Mouse (Mus musculus) megakaryocyte, embryonic 14.5 days (primary cell): ENCODE measurements at regions not wholly inside any gene's neighbourhood (a gene's known extent, or its start where the extent isn't known, plus 50 kb on each side); places are given as distances from the start of the nearest gene placed in this dataset.
"Not testable (repeated sequence)": the region's sequence is repeated elsewhere in the genome, so short reads cannot be mapped to it uniquely, and the experiment has no call there.

Source experiments
- H3K27me3 ChIP-seq: replicated peaks from 2 replicates; pipeline ENCODE3; 2012; ENCODE audit warnings: inconsistent platforms
- H3K36me3 ChIP-seq: replicated peaks from 2 replicates; pipeline ENCODE3; 2012; ENCODE audit warnings: low read length, inconsistent platforms, mixed read lengths
- H3K4me1 ChIP-seq: 2 replicates; pipeline ENCODE4 v1.6.1; 2012; ENCODE audit warnings: inconsistent platforms
- H3K4me3 ChIP-seq: replicated peaks from 2 replicates; pipeline ENCODE3; 2012; ENCODE audit warnings: moderate library complexity, mild to moderate bottlenecking, inconsistent platforms
- H3K9me3 ChIP-seq: 2 replicates; pipeline ENCODE4 v1.6.1; 2012; ENCODE audit warnings: inconsistent platforms
- FLI1 ChIP-seq: IDR thresholded peaks from 2 replicates; pipeline ENCODE4 v1.6.1; 2012; ENCODE audit warnings: low read length, inconsistent platforms, mixed read lengths
- GATA1 ChIP-seq: IDR thresholded peaks from 3 replicates; pipeline ENCODE4 v1.6.1; 2012; ENCODE audit warnings: mixed read lengths, low read length, inconsistent platforms, borderline replicate concordance

GRCm38 (mm10) chr1:145139267-145139651 is 364.0 kb upstream of the Rgs18 start:
- Histone ChIP-seq H3K9me3 (no peaks in the 10 kb centered on the region), H3K36me3 (peaks cover 3% of the 10 kb centered on the region), H3K4me1 (peaks cover 39% of the 10 kb centered on the region), H3K4me3 (peak overlapping the region; percentile 76), H3K27me3 (no peaks in the 10 kb centered on the region)
- TF ChIP-seq GATA1 (no peak), FLI1 (no peak)

DNA sequence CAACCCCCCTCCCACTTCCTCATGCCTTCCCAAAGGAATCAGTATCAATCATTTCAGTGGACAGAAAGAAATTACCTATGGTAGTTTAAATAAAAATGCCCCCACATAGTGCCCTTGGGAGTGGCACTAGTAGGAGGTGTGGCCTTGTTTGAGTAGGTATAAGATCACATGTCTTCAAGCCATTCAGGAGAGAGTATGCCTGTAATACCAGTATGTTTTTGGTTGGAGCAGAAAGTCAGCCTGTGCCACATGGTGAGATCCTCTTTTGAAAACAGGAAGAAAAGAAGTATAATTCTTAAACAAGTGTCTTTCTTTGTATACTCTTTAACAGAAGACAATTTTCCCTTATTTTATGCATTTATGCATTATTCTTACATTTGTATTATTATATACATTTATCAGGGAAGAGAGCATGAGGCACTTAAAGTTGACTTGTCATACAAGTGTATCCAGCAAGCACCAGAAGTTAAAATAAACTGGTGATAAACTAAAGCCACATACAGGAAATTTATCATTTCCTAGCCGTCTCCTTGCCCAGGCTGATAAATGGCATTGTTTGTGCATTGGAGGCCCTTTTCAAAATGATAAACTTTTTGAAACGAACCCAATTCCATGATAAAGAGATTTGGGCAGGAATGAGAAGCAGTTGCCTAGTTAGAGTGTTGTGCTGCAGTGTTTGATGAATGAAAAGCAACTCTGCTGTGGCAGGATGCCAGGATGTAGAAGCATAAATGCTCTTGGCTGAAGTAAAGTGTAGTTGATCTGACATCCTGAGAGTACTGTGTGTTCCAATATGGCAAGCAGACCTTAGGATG is 363.4 kb upstream of the Rgs18 start:
- TF ChIP-seq GATA1 = peak; percentile 62; the same call in 1 of the 3 replicates
- TF ChIP-seq FLI1 = no peak
- Histone ChIP-seq H3K4me1 (peaks cover 39% of the 10 kb centered on the region), H3K9me3 (no peaks in the 10 kb centered on the region), H3K4me3 (peak overlapping the region; percentile 76), H3K27me3 (no peaks in the 10 kb centered on the region), H3K36me3 (peaks cover 3% of the 10 kb centered on the region)

DNA sequence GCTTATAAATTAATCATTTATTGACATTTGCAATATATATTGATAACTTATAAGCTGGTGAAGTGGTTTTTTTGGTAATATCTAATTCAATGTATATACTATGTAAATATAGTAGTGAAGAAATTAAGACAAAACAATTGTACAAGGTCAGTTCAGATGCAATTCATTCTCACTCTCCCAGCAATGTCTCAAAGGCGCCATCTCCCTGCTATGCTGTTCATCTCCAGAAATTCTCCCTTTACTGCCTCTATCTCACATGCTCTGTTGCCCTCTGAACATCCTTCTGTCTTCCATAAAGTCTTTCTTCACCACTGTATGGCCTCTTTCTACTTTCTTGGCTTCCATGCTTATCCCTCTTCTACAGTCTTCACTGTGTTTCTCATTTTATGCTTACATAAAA is 355.8 kb upstream of the Rgs18 start:
- Histone ChIP-seq H3K4me1 (peaks cover 11% of the 10 kb centered on the region; the same call in 1 of the 2 replicates), H3K9me3 (no peaks in the 10 kb centered on the region), H3K4me3 (no peak overlapping the region), H3K36me3 (no peaks in the 10 kb centered on the region), H3K27me3 (no peaks in the 10 kb centered on the region)
- TF ChIP-seq GATA1 = no peak
- no peak for TF ChIP-seq FLI1

GRCm38 (mm10) chr1:145113171-145113570 is 337.9 kb upstream of the Rgs18 start:
- no peak for TF ChIP-seq FLI1
- TF ChIP-seq GATA1 = no peak
- Histone ChIP-seq H3K27me3 (no peaks in the 10 kb centered on the region), H3K9me3 (no peaks in the 10 kb centered on the region), H3K36me3 (no peaks in the 10 kb centered on the region), H3K4me1 (no peaks in the 10 kb centered on the region), H3K4me3 (no peak overlapping the region)

DNA sequence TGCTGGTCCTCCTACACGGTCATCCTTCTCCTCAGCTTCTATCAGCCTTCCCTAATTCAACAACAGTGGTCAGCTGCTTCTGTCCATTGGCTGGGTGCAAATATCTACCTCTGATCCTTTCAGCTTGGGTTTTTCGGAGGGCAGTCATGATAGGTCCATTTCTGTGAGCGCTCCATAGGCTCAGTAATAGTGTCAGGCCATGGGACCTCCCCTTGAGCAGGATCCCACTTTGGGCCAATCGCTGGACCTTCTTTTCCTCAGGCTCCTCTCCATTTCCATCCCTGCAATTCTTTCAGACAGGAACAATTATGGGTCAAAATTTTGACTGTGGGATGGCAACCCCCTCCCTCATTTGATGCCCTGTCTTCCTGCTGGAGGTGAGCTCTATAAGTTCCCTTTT is 331.5 kb upstream of the Rgs18 start:
- H3K36me3 ChIP-seq, H3K4me3 ChIP-seq, H3K4me1 ChIP-seq, H3K9me3 ChIP-seq, H3K27me3 ChIP-seq: not testable (repeated sequence)

DNA sequence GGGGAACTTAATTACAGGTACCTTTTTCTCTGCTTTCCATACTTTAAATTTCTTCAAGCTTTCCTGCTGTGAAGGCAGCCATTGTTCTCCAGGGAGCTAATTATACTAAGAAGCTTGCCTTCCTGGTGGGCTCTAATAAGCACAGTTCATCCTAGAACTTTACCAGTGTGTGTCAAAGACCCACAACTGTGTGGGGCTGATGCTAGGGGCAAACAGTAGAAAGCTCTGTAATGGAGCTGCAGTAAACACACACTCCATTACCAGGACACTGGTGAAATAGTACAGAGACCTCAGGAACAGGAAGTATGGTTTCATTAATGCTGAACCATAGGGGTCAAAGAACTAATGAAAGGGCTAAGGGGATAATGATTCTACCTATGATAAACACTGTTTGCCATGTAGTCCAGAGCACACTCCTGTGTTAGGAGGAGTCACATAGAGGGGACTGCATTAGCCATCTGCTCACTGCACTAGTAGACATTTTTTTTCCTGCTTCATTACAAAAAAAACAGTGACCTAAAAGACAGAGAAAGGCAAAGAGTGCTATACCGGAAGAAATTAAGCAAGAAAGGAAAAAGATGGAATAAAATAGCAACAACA is 290.1 kb upstream of the Rgs18 start:
- H3K27me3 ChIP-seq = no peaks in the 10 kb centered on the region
- no peaks in the 10 kb centered on the region; the same call in 1 of the 2 replicates for H3K4me1 ChIP-seq
- H3K36me3 ChIP-seq = no peaks in the 10 kb centered on the region
- TF ChIP-seq GATA1 (no peak), FLI1 (no peak)
- H3K4me3 ChIP-seq = no peak overlapping the region
- H3K9me3 ChIP-seq = no peaks in the 10 kb centered on the region

- no peaks in the 10 kb centered on the region; the same call in 1 of the 2 replicates for H3K4me1 ChIP-seq
- H3K9me3 ChIP-seq = peaks cover 3% of the 10 kb centered on the region; the same call in 1 of the 2 replicates
- H3K36me3 ChIP-seq = peaks cover 2% of the 10 kb centered on the region
- H3K4me3 ChIP-seq = no peak overlapping the region
- TF ChIP-seq FLI1 = no peak
- TF ChIP-seq GATA1 = no peak
- H3K27me3 ChIP-seq = no peaks in the 10 kb centered on the region
These were observed 289.1 kb upstream of the Rgs18 start for GRCm38 (mm10) chr1:145064384-145064783.

GRCm38 (mm10) chr1:145015623-145016022 is 240.4 kb upstream of the Rgs18 start:
- TF ChIP-seq FLI1 (no peak), GATA1 (no peak)
- H3K27me3 ChIP-seq = no peaks in the 10 kb centered on the region
- H3K9me3 ChIP-seq = no peaks in the 10 kb centered on the region
- H3K4me3 ChIP-seq = no peak overlapping the region
- H3K36me3 ChIP-seq = no peaks in the 10 kb centered on the region
- no peaks in the 10 kb centered on the region for H3K4me1 ChIP-seq

DNA sequence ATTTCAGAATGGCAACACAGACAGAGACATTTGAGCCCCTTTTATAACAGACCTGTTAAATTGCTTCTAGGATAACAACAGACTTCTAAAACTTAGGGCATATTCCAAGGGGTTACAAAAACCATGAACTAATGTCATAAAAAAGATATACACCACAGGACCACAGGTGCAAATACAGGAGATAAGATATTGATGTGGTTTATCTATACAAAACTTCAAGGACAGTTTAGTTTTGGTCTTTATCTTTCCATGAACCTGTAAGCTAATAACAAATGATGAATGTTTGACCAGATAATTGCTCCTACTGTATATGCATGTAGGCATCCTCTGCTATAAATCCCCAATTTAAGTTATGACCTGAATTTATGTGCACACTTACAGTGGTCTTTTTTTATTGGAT is 235.6 kb upstream of the Rgs18 start:
- no peaks in the 10 kb centered on the region for H3K27me3 ChIP-seq
- H3K4me1 ChIP-seq = peaks cover 3% of the 10 kb centered on the region
- H3K36me3 ChIP-seq = no peaks in the 10 kb centered on the region

DNA sequence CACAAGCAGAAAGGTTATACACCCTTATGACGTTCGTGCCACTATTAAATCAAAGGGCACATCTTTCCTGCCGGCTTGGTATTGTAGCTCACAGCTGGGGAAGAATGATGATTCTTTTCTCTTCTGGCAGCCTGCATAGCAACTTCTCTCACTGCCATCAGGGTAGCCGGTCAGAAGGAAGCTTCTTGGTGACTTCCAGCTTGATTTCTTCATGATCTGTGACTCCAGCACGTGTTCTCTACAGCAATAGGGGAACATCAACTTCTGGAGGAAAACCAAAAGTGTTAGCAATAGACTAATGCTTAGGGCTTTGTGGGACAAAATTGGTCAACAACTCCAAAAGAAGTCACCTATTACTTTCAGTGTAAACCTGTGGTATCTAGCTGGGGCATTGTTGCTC is 202.9 kb upstream of the Rgs18 start:
- H3K4me1 ChIP-seq = peaks cover 16% of the 10 kb centered on the region
- no peaks in the 10 kb centered on the region for H3K27me3 ChIP-seq
- H3K36me3 ChIP-seq = no peaks in the 10 kb centered on the region
- no peaks in the 10 kb centered on the region for H3K9me3 ChIP-seq
- no peak for TF ChIP-seq GATA1
- TF ChIP-seq FLI1 = no peak
- H3K4me3 ChIP-seq = peak overlapping the region; percentile 29

More for the DNA sequence above, 235.6 kb upstream of the Rgs18 start:
- no peak overlapping the region for H3K4me3 ChIP-seq
- no peaks in the 10 kb centered on the region for H3K9me3 ChIP-seq
- TF ChIP-seq GATA1 = no peak
- TF ChIP-seq FLI1 = no peak

DNA sequence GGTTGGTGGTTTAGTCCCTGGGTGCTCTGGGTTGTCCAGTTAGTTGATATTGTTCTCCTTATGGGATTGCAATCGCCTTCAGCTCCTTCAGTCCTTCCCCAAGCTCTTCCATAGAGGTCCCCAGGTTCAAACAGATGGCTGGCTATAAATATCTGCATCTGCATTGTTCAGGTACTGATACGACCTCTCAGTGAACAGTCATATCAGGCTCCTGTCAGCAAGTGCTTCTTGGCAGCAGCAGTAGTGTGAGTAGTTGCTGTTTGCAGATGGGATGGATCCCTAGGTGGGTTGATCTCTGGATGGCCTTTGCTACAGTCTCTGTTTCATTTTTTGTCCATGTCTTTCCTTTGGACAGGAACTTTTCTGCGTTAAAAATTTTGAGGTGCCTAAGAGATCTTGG is 190.5 kb upstream of the Rgs18 start:
- no peaks in the 10 kb centered on the region for H3K36me3 ChIP-seq
- H3K4me1 ChIP-seq = no peaks in the 10 kb centered on the region
- no peaks in the 10 kb centered on the region for H3K27me3 ChIP-seq
- no peak overlapping the region for H3K4me3 ChIP-seq
- no peak for TF ChIP-seq FLI1
- TF ChIP-seq GATA1 = no peak
- H3K9me3 ChIP-seq = no peaks in the 10 kb centered on the region
